Mouse (Mus musculus): Measurements from ENCODE around the gene Sdhb. TPM values are rescaled to one million over a fixed set of nuclear protein-coding genes. Genes with fewer than 3 reads are reported as not detected.
A peak's percentile ranks its signal among the peaks of the same experiment; 100 is the strongest.

Gene Sdhb
- total and polyA plus RNA-seq, 3 experiments, result 292 to 414 (median 342) TPM

DNA sequence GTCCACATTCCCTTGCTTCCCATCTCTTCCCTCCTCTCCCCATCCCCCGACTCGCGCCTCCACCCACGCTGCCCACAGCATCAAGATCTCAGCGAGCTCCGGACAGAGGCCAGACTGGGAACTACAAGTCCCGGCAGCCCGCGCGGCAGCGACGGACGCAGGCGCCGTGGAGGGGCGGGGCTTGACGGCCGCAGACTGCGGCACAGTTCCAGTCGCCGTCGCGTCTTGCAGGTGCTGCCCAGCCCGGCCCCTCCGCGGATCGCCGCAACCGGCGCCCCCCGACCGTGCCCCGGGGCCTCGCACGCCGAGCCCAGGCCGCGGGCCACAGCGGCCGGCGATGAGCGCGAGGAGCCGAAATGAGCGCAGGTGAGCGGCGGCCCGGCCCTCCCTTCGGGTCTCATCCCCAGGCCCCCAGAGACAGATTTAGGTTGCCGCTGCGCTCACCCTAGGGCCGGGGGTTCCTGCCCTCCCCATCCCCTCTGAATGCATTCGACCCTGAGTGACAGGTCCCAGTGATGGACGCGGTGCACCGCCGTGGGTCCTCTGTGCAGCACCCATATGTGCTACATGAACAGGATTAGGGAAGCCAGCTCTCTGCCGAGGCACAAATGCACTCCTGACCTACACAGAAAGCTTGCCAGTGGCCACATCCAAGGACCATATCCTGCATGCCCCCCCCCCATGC lies 25.9 kb downstream of the Sdhb start, which contains the start of gene Atp13a2 (continued):
- no peak for TF ChIP-seq SMC3 (IDR thresholded peaks at IDR 0.05; ENCODE audit: low read depth, low read length)
- no peak for TF ChIP-seq USF2 (IDR thresholded peaks at IDR 0.05; ENCODE audit: borderline replicate concordance in 1 of 2, insufficient read depth in 1 of 2, low read depth in 1 of 2, low read length in 2 of 2)
- TF ChIP-seq NRF1 (IDR thresholded peaks at IDR 0.05; ENCODE audit: insufficient read depth, low read depth, low read length, poor library complexity, severe bottlenecking), result peak; percentile 83
- TF ChIP-seq EP300 (IDR thresholded peaks at IDR 0.05; ENCODE audit: low read depth in 1 of 2, low read length in 2 of 2), result no peak
- no peak for TF ChIP-seq TAL1 (IDR thresholded peaks at IDR 0.05; ENCODE audit: low read length)
- no peak for TF ChIP-seq ETS1 (IDR thresholded peaks at IDR 0.05; ENCODE audit: low read depth, low read length)
- no peak for TF ChIP-seq MAFK (IDR thresholded peaks at IDR 0.05; ENCODE audit: borderline replicate concordance, low read depth, low read length)
- TF ChIP-seq MAZ (IDR thresholded peaks at IDR 0.05; ENCODE audit: low read depth, low read length), result 0 out of 2 replicates have a peak, but pooled peaks have one; percentile 18
- TF ChIP-seq ELF1 (IDR thresholded peaks at IDR 0.05; ENCODE audit: low read depth, low read length), result peak; percentile 64
- TF ChIP-seq RCOR1 (IDR thresholded peaks at IDR 0.05; ENCODE audit: low read depth, low read length), result peak; percentile 15; the same call in 1 of the 2 replicates
- peak; percentile 44 to 60; a peak in 2 of 4 replicates for TF ChIP-seq POLR2A (IDR thresholded peaks at IDR 0.05; ENCODE audit: control insufficient read depth in 1 of 2, insufficient read depth in 1 of 2, low read depth in 1 of 2, low read length in 2 of 2, poor library complexity in 1 of 2)
- no peak for TF ChIP-seq UBTF (IDR thresholded peaks at IDR 0.05; ENCODE audit: borderline replicate concordance, insufficient read depth, low read depth, low read length)

DNA sequence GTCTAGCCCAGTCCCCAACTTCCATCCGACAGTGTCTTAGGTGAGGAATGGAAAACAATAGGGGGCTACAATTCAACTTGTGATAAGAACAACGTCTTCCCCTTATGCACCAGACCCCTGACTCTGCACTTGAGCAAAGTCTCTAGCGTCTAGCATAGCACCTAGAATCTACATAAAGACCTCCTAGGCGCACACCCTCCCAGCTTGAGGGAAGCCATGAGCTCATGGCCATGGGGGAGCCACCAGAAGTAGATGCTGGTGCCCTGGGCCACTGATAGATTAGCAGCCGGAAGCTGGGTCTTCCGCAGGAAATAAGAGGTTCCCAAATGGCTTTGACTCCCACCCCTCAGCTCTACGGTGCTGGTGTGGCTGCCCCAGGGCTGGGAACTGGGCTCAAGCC lies 26.5 kb downstream of the Sdhb start:
- Histone ChIP-seq H3K9ac (ENCODE audit: control insufficient read depth, low read depth, low read length, poor library complexity, severe bottlenecking) (peak overlapping the region; percentile 82), H3K4me1 (ENCODE audit: control insufficient read depth in 1 of 2, insufficient read depth in 2 of 2, low read length in 2 of 2) (peaks cover 7 to 23% of the 10 kb centered on the region in 2 experiments), H3K79me2 (ENCODE audit: control insufficient read depth, insufficient read depth, low read length, poor library complexity) (peaks cover 8% of the 10 kb centered on the region), H3K36me3 (ENCODE audit: control insufficient read depth in 1 of 2, insufficient read depth in 2 of 2, low read length in 2 of 2) (peaks cover 0 to 15% of the 10 kb centered on the region in 2 experiments; a peak in 2 of 4 replicates), H3K27me3 (ENCODE audit: control insufficient read depth in 1 of 2, insufficient read depth in 2 of 2, low read length in 2 of 2) (no peaks in the 10 kb centered on the region), H3K9me3 (replicated peaks; ENCODE audit: insufficient read depth, low read length) (no peaks in the 10 kb centered on the region), H3K4me3 (ENCODE audit: control insufficient read depth in 1 of 2, insufficient read depth in 1 of 2, low read depth in 2 of 2, low read length in 2 of 2) (peak overlapping the region; percentile 84 to 99), H3K27ac (ENCODE audit: control insufficient read depth, low read depth, low read length) (peak overlapping the region; percentile 36)
- DNase-seq (ENCODE audit: low read depth, low spot score), result peak; percentile 72
- TF ChIP-seq JUND (IDR thresholded peaks at IDR 0.05; ENCODE audit: low read depth, low read length) (no peak), MYC (IDR thresholded peaks at IDR 0.05; ENCODE audit: low read depth, low read length) (0 out of 2 replicates have a peak, but pooled peaks have one; percentile 51), MAX (IDR thresholded peaks at IDR 0.05; ENCODE audit: low read length) (peak; percentile 39; the same call in 1 of the 2 replicates), SIN3A (IDR thresholded peaks at IDR 0.05; ENCODE audit: low read length) (0 out of 2 replicates have a peak, but pooled peaks have one; percentile 39), TCF12 (IDR thresholded peaks at IDR 0.05; ENCODE audit: low read depth, low read length) (0 out of 2 replicates have a peak, but pooled peaks have one; percentile 10), MXI1 (IDR thresholded peaks at IDR 0.05; ENCODE audit: low read depth, low read length) (peak; percentile 19; the same call in 1 of the 2 replicates), CHD1 (IDR thresholded peaks at IDR 0.05; ENCODE audit: low read depth, low read length) (0 out of 2 replicates have a peak, but pooled peaks have one; percentile 53), KAT2A (conservative IDR thresholded peaks at IDR 0.05; ENCODE audit: low read depth, low read length) (no peak), BHLHE40 (IDR thresholded peaks at IDR 0.05; ENCODE audit: borderline replicate concordance, low read depth, low read length) (no peak), NELFE (IDR thresholded peaks at IDR 0.05; ENCODE audit: low read depth, low read length) (0 out of 2 replicates have a peak, but pooled peaks have one; percentile 30), EP300 (IDR thresholded peaks at IDR 0.05; ENCODE audit: low read depth in 1 of 2, low read length in 2 of 2) (0 out of 4 replicates have a peak, but pooled peaks of 1 of the 2 experiments have one; percentile 12), ELF1 (IDR thresholded peaks at IDR 0.05; ENCODE audit: low read depth, low read length) (0 out of 2 replicates have a peak, but pooled peaks have one; percentile 14), TBP (IDR thresholded peaks at IDR 0.05; ENCODE audit: low read depth, low read length) (0 out of 2 replicates have a peak, but pooled peaks have one; percentile 40), TAL1 (IDR thresholded peaks at IDR 0.05; ENCODE audit: low read length) (0 out of 2 replicates have a peak, but pooled peaks have one; percentile 3), HCFC1 (IDR thresholded peaks at IDR 0.05; ENCODE audit: low read depth, low read length) (0 out of 2 replicates have a peak, but pooled peaks have one; percentile 29), CTCF (IDR thresholded peaks at IDR 0.05 in 2 of 3, conservative IDR thresholded peaks at IDR 0.05 in 1 of 3; ENCODE audit: control insufficient read depth in 1 of 3, insufficient read depth in 1 of 3, low read depth in 2 of 3, low read length in 3 of 3, poor library complexity in 1 of 3, severe bottlenecking in 1 of 3) (no peak)
